Mouse (Mus musculus) CH12.LX (cell line): ENCODE measurements around the gene Cep164. TPM values are rescaled to one million over a fixed set of nuclear protein-coding genes. Genes with fewer than 3 reads are reported as not detected.

Experiments used
- DNase-seq: peaks from one replicate; pipeline ENCODE4 v3.0.0-alpha.2; 2013; ENCODE audit errors: extremely low read depth
- H3K27ac ChIP-seq: 2 replicates; pipeline ENCODE4 v1.5.1; 2012; ENCODE audit warnings: low read depth, mild to moderate bottlenecking, control low read depth, moderate library complexity; ENCODE audit not compliant: insufficient read depth
- H3K27me3 ChIP-seq: replicated peaks from 2 replicates; pipeline ENCODE3; 2012; ENCODE audit warnings: inconsistent platforms
- H3K36me3 ChIP-seq, 2 experiments: replicated peaks in 1 of 2; 2 replicates each; pipeline versions ENCODE3 to v1.6.1; 2012; ENCODE audit warnings: inconsistent platforms in 1 of 2, low read length in 1 of 2, mild to moderate bottlenecking in 1 of 2, mixed read lengths in 1 of 2, moderate library complexity in 1 of 2; ENCODE audit not compliant: control insufficient read depth in 1 of 2, insufficient read depth in 1 of 2
- H3K4me1 ChIP-seq, 2 experiments: 2 replicates each; pipeline ENCODE4 v1.6.1; 2012; ENCODE audit warnings: inconsistent platforms in 1 of 2, moderate library complexity in 1 of 2; ENCODE audit not compliant: insufficient read depth in 2 of 2, control insufficient read depth in 1 of 2
- H3K4me2 ChIP-seq: 2 replicates; pipeline ENCODE4 v1.6.1; 2012; ENCODE audit warnings: low read depth, mild to moderate bottlenecking, control low read depth; ENCODE audit not compliant: poor library complexity, insufficient read depth, severe bottlenecking
- H3K4me3 ChIP-seq, 3 experiments: fragments of 150-350 bp in 1 of 3; sonication (generic) in 1 of 3; replicated peaks in 1 of 3; 2 replicates each; pipeline versions ENCODE3 to v1.5.1; 2011 to 2012; ENCODE audit warnings: low read depth in 2 of 3, low read length in 2 of 3, mild to moderate bottlenecking in 2 of 3, moderate library complexity in 2 of 3, control low read depth in 1 of 3, improper control_type of control experiment in 1 of 3, inconsistent platforms in 1 of 3, mixed read lengths in 1 of 3; ENCODE audit not compliant: poor library complexity in 1 of 3
- H3K79me2 ChIP-seq: replicated peaks from 2 replicates; pipeline ENCODE4 v1.6.1; 2012; ENCODE audit warnings: mild to moderate bottlenecking, moderate library complexity; ENCODE audit not compliant: control insufficient read depth, poor library complexity, insufficient read depth, severe bottlenecking; ENCODE audit errors: extremely low read depth
- H3K9ac ChIP-seq: 2 replicates; pipeline ENCODE4 v1.6.1; 2012; ENCODE audit warnings: low read depth, mild to moderate bottlenecking, control low read depth, moderate library complexity; ENCODE audit not compliant: insufficient read depth
- H3K9me3 ChIP-seq: replicated peaks from 2 replicates; pipeline ENCODE3; 2012; ENCODE audit warnings: low read length, inconsistent platforms, mixed read lengths
- BHLHE40 ChIP-seq: IDR thresholded peaks from 2 replicates; pipeline ENCODE4 v1.6.1; 2011; ENCODE audit warnings: mild to moderate bottlenecking, low read depth, low read length, improper control_type of control experiment
- CHD2 ChIP-seq: IDR thresholded peaks from 2 replicates; pipeline ENCODE4 v1.6.1; 2011; ENCODE audit warnings: low read length, improper control_type of control experiment
- CTCF ChIP-seq, 2 experiments: IDR thresholded peaks in 1 of 2; conservative IDR thresholded peaks in 1 of 2; 2 replicates each; pipeline ENCODE4 v1.5.1; 2011 to 2012; ENCODE audit warnings: low read depth in 2 of 2, low read length in 2 of 2, improper control_type of control experiment in 1 of 2, inconsistent platforms in 1 of 2, mild to moderate bottlenecking in 1 of 2, moderate library complexity in 1 of 2
- GABPA ChIP-seq: IDR thresholded peaks from 2 replicates; pipeline ENCODE4 v1.6.1; 2012; ENCODE audit warnings: low read depth, low read length, improper control_type of control experiment, inconsistent platforms; ENCODE audit not compliant: insufficient replicate concordance
- HCFC1 ChIP-seq: IDR thresholded peaks from 2 replicates; pipeline ENCODE4 v1.6.1; 2012; ENCODE audit warnings: low read depth, mild to moderate bottlenecking, inconsistent platforms, low read length, improper control_type of control experiment
- MYC ChIP-seq: IDR thresholded peaks from 2 replicates; pipeline ENCODE4 v1.6.1; 2011; ENCODE audit warnings: low read depth, mild to moderate bottlenecking, improper control_type of control experiment, low read length
- NELFE ChIP-seq: IDR thresholded peaks from 2 replicates; pipeline ENCODE4 v1.6.1; 2011; ENCODE audit warnings: low read depth, low read length, improper control_type of control experiment
- PAX5 ChIP-seq: IDR thresholded peaks from 2 replicates; pipeline ENCODE4 v1.6.1; 2012; ENCODE audit warnings: low read length, inconsistent platforms, mixed read lengths
- POLR2A ChIP-seq: IDR thresholded peaks from 2 replicates; pipeline ENCODE4 v1.6.1; 2011; ENCODE audit warnings: low read depth, mild to moderate bottlenecking, improper control_type of control experiment, low read length
- RAD21 ChIP-seq: IDR thresholded peaks from 2 replicates; pipeline ENCODE4 v1.6.1; 2011; ENCODE audit warnings: low read depth, mild to moderate bottlenecking, low read length, improper control_type of control experiment, moderate library complexity
- TBP ChIP-seq: conservative IDR thresholded peaks from 2 replicates; pipeline ENCODE4 v1.6.1; 2011; ENCODE audit warnings: low read depth, low read length, improper control_type of control experiment
- USF1 ChIP-seq: IDR thresholded peaks from 2 replicates; pipeline ENCODE4 v1.6.1; 2014; ENCODE audit warnings: low read depth, mild to moderate bottlenecking, inconsistent platforms, low read length, improper control_type of control experiment
- USF2 ChIP-seq: conservative IDR thresholded peaks from 2 replicates; pipeline ENCODE4 v1.6.1; 2011; ENCODE audit warnings: low read depth, low read length, improper control_type of control experiment
- ZKSCAN1 ChIP-seq: IDR thresholded peaks from 2 replicates; pipeline ENCODE4 v1.6.1; 2012; ENCODE audit warnings: low read depth, inconsistent platforms, low read length, improper control_type of control experiment, borderline replicate concordance
- ZNF384 ChIP-seq: IDR thresholded peaks from 2 replicates; pipeline ENCODE4 v1.6.1; 2012; ENCODE audit warnings: low read depth, low read length, improper control_type of control experiment, inconsistent platforms
- dilution Hi-C: fragments of 300-500 bp; cut with MboI; formaldehyde crosslinking; loops from 2 replicates; pipeline ENCODE4 v1.14.3; 2020; ENCODE audit warnings: low sequenced_read_pairs; ENCODE audit not compliant: extremely low pct_unique_long_range_greater_than_20kb, extremely low pct_ligation_motif_present
- in situ Hi-C: fragments of 300-500 bp; cut with MboI; formaldehyde crosslinking; loops from 3 replicates; pipeline ENCODE4 v1.14.3; 2019; ENCODE audit warnings: low sequenced_read_pairs, low pct_ligation_motif_present, low pct_unique_long_range_greater_than_20kb, mixed read lengths
- polyA plus RNA-seq: library from polyadenylated mRNA; unstranded; fragments of >175 nt; gene quantifications from 2 replicates; pipeline ENCODE4 v1.2.1, GENCODE M21; 2012; ENCODE audit warnings: low read depth; ENCODE audit not compliant: insufficient read length
- total RNA-seq, 2 experiments: library from RNA; depleted of rRNA; stranded (reverse); fragments of 300-350 nt in 1 of 2; fragments of >200 nt in 1 of 2; gene quantifications; 2 replicates each; pipeline ENCODE4 v1.2.3; 2012 to 2014

Cep164 gene
- total and polyA plus RNA-seq, 3 experiments, result 14.2 to 22.7 (median 21.7) TPM

DNA sequence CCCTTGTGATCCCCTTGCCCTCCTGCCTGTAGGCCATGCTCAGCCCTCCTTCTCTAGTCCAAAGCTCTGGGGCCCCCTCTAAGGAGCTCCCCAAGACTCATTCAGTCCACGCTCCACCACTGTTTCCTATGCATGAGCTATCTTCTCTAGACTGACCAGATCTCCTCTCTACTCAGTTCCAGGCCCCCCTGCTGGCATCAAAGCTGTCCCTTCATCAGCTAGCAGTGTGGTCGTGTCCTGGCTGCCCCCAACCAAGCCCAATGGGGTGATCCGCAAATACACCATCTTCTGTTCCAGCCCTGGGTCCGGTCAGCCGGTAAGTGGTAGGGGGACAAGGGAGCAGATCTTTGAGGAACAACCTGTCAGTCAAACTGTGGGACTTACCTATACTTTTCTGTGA lies 96.6 kb downstream of the Cep164 start:
- in situ Hi-C loops (loop anchor here (25.0 kb wide), 1 partner anchor 520 kb away; the partner anchor contains the start of gene Tmprss4), dilution Hi-C loops (no loop called here)
- Histone ChIP-seq H3K9ac (no peak overlapping the region), H3K9me3 (no peaks in the 10 kb centered on the region), H3K4me1 (no peaks in the 10 kb centered on the region), H3K36me3 (no peaks in the 10 kb centered on the region), H3K27ac (no peak overlapping the region), H3K79me2 (no peaks in the 10 kb centered on the region), H3K4me2 (no peak overlapping the region), H3K4me3 (no peak overlapping the region), H3K27me3 (peaks cover 70% of the 10 kb centered on the region)
- DNase-seq, result no peak
- TF ChIP-seq RAD21, result no peak
- no peak for TF ChIP-seq TBP
- TF ChIP-seq MYC, result no peak
- no peak for TF ChIP-seq NELFE
- TF ChIP-seq ZKSCAN1, result no peak
- TF ChIP-seq PAX5, result no peak
- TF ChIP-seq HCFC1, result no peak

DNA sequence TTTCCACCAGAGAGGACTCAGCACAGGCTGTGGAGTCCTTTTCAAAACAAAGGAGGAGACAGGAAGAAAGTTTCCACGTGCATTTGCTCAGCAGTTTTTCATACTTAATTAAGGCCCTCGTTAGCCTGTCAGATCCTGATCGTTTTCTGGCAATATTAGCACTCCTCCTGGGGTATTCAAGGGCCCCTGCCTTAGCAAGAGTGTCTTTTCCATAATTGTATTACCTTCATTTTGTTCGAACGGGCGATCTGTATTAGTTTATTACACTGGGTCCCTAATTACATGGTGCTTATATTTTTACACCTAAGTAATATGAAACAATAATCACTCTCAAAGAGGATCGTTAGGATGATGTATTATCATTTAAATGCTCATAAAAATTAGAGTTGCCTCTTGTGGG lies 108.5 kb downstream of the Cep164 start:
- no peaks in the 10 kb centered on the region for H3K9me3 ChIP-seq
- dilution Hi-C loops, result no loop called here
- in situ Hi-C loops, result loop anchor here (10.0 kb wide), 1 partner anchor 105 kb away; no protein-coding TSS in a partner anchor

More for the DNA sequence above, 108.5 kb downstream of the Cep164 start:
- TF ChIP-seq USF1 (no peak), POLR2A (no peak), HCFC1 (no peak), CTCF (conservative IDR thresholded peaks at IDR 0.05 in 1 of 2, IDR thresholded peaks at IDR 0.05 in 1 of 2; ENCODE audit: low read depth in 2 of 2, low read length in 2 of 2) (no peak), USF2 (no peak), TBP (no peak), GABPA (no peak), ZNF384 (no peak), MYC (no peak), CHD2 (no peak), BHLHE40 (no peak)
- no peaks in the 10 kb centered on the region for H3K36me3 ChIP-seq
- no peak overlapping the region for H3K27ac ChIP-seq
- no peaks in the 10 kb centered on the region for H3K79me2 ChIP-seq
- no peak overlapping the region for H3K4me3 ChIP-seq
- H3K27me3 ChIP-seq, result peaks cover 89% of the 10 kb centered on the region
- H3K9ac ChIP-seq, result no peak overlapping the region
- no peaks in the 10 kb centered on the region for H3K4me1 ChIP-seq
- no peak for DNase-seq
- no peak overlapping the region for H3K4me2 ChIP-seq

Other genes with a start within 250 kb of the Cep164 start
- 0.30 and 0.34 TPM in 2 replicates for gene Bace1, start 9.9 kb upstream of the Cep164 start, total RNA-seq (2012; rRNA removed)
- not detected in 2 replicates for gene Bace1, start 9.9 kb upstream of the Cep164 start, total RNA-seq (2014; rRNA removed)
- gene Bace1, start 9.9 kb upstream of the Cep164 start, polyA plus RNA-seq, result 1.5 and 1.8 TPM in 2 replicates
- 18.5 and 21.2 TPM in 2 replicates for gene Pcsk7, start 77.8 kb upstream of the Cep164 start, total RNA-seq (2012; rRNA removed)
- 16.5 and 20.9 TPM in 2 replicates for gene Pcsk7, start 77.8 kb upstream of the Cep164 start, total RNA-seq (2014; rRNA removed)
- gene Pcsk7, start 77.8 kb upstream of the Cep164 start, polyA plus RNA-seq, result 15.5 and 17.9 TPM in 2 replicates
- gene Rnf214, start 78.2 kb upstream of the Cep164 start, total RNA-seq (2012; rRNA removed), result 9.4 and 9.7 TPM in 2 replicates
- 4.4 and 5.3 TPM in 2 replicates for gene Rnf214, start 78.2 kb upstream of the Cep164 start, total RNA-seq (2014; rRNA removed)
- 16.1 and 19.4 TPM in 2 replicates for gene Rnf214, start 78.2 kb upstream of the Cep164 start, polyA plus RNA-seq
- gene Tagln, start 107.4 kb upstream of the Cep164 start, total RNA-seq (2012; rRNA removed), result 0.46 and 0.59 TPM in 2 replicates
- gene Tagln, start 107.4 kb upstream of the Cep164 start, total RNA-seq (2014; rRNA removed), result 0.28 TPM in 1 of 2 replicates, not detected in the other
- gene Tagln, start 107.4 kb upstream of the Cep164 start, polyA plus RNA-seq, result 1.6 and 2.3 TPM in 2 replicates
- 41.0 and 47.8 TPM in 2 replicates for gene Sidt2, start 126.6 kb upstream of the Cep164 start, total RNA-seq (2012; rRNA removed)
- gene Sidt2, start 126.6 kb upstream of the Cep164 start, total RNA-seq (2014; rRNA removed), result 36.4 and 38.9 TPM in 2 replicates
- 110 and 143 TPM in 2 replicates for gene Sidt2, start 126.6 kb upstream of the Cep164 start, polyA plus RNA-seq
- 94.8 and 117 TPM in 2 replicates for gene Pafah1b2, start 184.0 kb upstream of the Cep164 start, total RNA-seq (2012; rRNA removed)
- gene Pafah1b2, start 184.0 kb upstream of the Cep164 start, total RNA-seq (2014; rRNA removed), result 109 and 125 TPM in 2 replicates
- 122 and 130 TPM in 2 replicates for gene Pafah1b2, start 184.0 kb upstream of the Cep164 start, polyA plus RNA-seq
- 17.4 and 21.4 TPM in 2 replicates for gene Sik3, start 184.1 kb upstream of the Cep164 start, total RNA-seq (2012; rRNA removed)
- 13.6 and 14.9 TPM in 2 replicates for gene Sik3, start 184.1 kb upstream of the Cep164 start, total RNA-seq (2014; rRNA removed)
- gene Sik3, start 184.1 kb upstream of the Cep164 start, polyA plus RNA-seq, result 28.0 and 29.8 TPM in 2 replicates